Mouse (Mus musculus): ENCODE data around the gene Rgs4.

Gene Rgs4

DNA sequence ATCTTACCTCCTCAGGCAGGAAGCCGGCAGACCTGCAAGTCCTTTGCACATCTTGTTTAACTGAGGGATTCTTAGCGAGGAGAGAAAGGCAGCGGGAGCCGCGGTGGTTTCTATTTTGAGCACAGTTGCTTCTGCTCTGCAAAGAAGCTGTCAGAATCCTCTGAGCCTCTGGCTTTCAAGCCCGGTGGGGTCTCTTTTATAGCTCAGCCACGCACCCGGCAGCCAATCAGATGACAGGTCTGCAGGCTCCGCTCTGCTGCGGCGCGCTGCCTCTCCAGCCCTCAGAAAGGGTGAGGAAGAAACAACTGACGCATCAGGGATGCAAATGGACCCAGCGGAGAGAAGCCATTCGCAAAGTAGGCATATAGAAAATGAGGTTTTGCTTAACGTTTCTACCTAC lies at the start of gene Rgs4:
Gene Rgs4 (minus strand): TSS at position 170 of the 400 bp plus-strand sequence.
- DNase-seq (ENCODE audit: low read depth, low spot score), result peak; percentile 35

DNA sequence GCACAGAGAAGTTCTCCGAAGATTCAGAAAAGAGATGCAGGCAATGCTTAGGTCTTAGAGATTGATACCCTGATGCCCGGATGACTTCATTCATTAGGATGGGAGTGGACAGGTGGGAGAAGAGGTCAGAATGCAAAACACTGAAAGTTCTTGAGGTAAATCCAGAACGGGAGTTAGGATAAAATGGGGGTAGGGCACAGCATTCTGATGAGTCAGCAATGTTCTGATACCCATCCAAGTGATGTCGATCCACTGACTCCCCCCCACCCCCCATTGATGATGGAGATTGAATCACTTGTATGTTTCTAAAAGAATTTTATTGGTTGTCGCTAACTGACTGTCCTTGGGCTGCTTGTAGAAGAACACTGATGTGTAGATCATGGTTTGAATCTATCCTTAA lies 45.0 kb upstream of the Rgs4 start:
- no peak for DNase-seq (ENCODE audit: low read depth, low spot score)

DNA sequence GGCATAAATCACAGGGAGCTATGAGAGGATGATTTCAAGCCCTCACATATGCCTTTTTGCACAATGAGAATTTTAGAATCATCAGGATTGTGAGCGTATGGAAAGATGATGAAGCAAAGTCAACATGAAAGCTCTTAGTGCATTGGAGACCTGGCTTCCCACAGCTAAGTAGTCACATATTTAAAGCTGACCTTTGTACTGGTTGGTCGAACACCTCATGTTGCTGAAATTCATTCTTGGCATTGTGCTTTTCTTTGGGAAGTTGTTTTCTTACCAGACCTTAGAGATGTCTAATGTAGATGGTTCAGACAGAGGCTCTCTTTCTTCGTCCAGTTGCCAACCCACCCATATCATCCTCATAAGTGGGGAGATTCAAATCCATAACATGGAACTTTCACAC lies 38.5 kb upstream of the Rgs4 start:
- DNase-seq (ENCODE audit: low read depth, low spot score), result no peak

DNA sequence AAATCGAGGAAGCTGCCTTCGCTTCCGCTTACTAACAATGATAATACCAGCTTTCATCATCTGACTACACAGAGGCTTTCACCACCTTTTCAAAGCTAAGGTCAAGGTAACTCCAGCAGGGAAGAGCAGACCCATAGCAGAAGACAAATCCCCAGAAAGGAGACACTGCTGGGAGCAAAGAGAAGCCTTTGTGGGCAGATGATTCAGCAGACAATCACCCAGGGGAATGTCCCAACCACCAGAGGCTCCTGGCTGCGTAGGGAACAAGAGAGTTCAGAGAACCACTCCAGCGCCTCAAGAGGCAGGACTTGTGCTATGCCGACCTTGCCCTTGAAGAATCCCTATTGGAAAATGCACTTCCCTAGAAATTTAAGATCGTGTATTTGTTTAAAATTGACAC lies 29.1 kb upstream of the Rgs4 start:
- DNase-seq (ENCODE audit: low read depth, low spot score), result no peak

DNA sequence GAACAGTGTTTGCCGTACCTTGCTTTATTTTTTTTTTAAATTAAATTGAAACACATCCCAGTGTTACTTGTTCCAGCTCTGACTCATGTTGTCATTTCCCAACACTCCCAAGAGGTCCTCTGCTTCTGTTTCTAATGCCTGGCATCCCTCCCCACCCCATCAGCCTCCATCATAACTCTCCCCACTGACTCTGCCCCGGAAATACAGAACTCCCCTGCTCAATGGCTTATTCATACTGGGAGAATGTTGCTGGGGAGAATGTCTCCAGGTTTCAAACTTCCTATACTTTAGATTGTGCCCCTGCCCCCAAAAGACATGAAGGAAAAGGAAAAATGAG lies 17.1 kb upstream of the Rgs4 start:
- DNase-seq (ENCODE audit: low read depth, low spot score), result no peak

- DNase-seq (ENCODE audit: low read depth, low spot score), result no peak
These were observed 16.6 kb upstream of the Rgs4 start for GRCm38 (mm10) chr1:169763858-169764618.

DNA sequence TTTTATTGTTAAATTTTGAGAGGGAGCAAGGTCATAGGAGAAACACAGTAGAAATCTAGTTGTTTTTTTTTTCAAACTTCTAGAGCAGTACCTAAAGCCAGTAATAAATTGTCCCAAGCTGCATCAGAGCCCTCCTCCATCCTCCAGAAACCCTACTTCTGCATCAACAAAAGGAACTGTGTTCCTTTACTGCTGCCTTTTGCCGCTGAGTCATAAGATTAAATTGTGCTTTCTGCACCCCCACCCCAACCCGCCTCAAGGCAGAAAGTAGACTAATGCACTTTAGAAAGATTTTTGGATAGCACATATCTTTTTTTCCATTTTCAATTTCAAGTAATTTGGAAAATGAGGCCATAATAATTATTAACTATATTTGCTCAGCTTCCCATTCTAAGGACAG lies 15.1 kb upstream of the Rgs4 start:
- no peak for DNase-seq (ENCODE audit: low read depth, low spot score)

GRCm38 (mm10) chr1:169756532-169756931 lies 9.1 kb upstream of the Rgs4 start:
- DNase-seq (ENCODE audit: low read depth, low spot score), result no peak

GRCm38 (mm10) chr1:169752395-169752794 lies 5.0 kb upstream of the Rgs4 start:
- no peak for DNase-seq (ENCODE audit: low read depth, low spot score)

DNA sequence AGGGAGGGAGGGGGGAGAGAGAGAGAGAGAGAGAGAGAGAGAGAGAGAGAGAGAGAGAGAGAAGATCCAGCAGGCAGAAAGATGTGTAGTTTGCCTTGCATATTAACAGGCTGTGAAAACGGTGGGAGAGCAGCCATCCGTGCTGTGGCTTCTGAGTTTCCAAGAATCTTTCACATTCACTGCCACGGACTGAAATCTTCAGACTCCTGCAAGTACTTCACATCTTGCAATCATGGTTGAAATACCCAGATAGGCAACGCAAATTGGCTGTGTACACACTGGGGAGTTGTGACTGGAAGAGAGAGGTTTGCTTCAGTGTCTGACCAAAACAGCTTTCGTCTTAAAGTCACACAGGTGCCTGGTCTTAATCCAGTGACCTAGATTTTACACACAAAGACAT lies 997 bp upstream of the Rgs4 start:
- no peak for DNase-seq (ENCODE audit: low read depth, low spot score)

DNA sequence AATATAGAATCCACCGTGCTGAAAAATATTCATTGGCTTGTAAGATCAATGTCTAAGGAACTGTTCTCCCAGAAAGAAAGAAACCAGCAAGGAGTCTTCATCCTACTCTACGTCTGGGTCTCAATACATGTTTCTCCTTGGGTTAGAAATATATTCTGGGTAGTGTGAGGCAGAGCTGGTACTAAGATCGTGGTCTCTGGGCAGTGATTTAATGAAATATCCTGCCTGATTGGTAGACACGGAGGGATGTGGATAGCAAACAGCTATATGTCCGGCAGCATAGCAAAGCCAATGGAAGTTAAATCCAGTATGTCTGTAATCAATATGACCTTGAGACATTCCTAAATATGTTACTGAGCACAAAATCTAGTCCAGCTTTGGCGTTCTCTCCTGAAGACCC lies 460 bp upstream of the Rgs4 start:
- DNase-seq (ENCODE audit: low read depth, low spot score), result no peak

- DNase-seq (ENCODE audit: low read depth, low spot score), result no peak
These were observed 6.3 kb downstream of the Rgs4 start for GRCm38 (mm10) chr1:169741147-169741546.

DNA sequence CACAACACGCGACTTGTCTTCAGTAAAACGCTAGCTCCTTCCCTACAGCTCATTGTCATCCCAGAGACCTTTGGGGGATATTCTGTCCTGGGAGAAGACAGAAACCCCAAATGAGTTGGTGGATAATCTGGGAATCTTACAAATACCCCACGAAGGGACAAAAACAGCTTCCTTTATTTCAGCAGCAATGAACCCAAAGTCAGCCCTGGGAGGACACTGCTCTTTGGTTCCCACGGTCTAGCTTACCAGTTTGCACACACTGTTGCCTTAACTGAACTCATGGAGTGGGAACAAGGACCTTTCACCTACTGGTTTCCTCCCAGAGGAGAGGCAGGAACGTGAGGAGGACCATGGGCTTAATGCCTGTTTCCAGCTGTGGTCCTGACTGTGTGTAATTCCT lies 10.2 kb downstream of the Rgs4 start:
- DNase-seq (ENCODE audit: low read depth, low spot score), result no peak

GRCm38 (mm10) chr1:169736139-169736538 lies 11.3 kb downstream of the Rgs4 start:
- DNase-seq (ENCODE audit: low read depth, low spot score), result no peak

GRCm38 (mm10) chr1:169730599-169731100 lies 16.8 kb downstream of the Rgs4 start:
- no peak for DNase-seq (ENCODE audit: low read depth, low spot score)

GRCm38 (mm10) chr1:169726319-169726718 lies 21.1 kb downstream of the Rgs4 start:
- DNase-seq (ENCODE audit: low read depth, low spot score), result no peak

- no peak for DNase-seq (ENCODE audit: low read depth, low spot score)
These were observed 25.6 kb downstream of the Rgs4 start for GRCm38 (mm10) chr1:169721836-169722235.

- no peak for DNase-seq (ENCODE audit: low read depth, low spot score)
These were observed 42.9 kb downstream of the Rgs4 start for GRCm38 (mm10) chr1:169704395-169705087.

DNA sequence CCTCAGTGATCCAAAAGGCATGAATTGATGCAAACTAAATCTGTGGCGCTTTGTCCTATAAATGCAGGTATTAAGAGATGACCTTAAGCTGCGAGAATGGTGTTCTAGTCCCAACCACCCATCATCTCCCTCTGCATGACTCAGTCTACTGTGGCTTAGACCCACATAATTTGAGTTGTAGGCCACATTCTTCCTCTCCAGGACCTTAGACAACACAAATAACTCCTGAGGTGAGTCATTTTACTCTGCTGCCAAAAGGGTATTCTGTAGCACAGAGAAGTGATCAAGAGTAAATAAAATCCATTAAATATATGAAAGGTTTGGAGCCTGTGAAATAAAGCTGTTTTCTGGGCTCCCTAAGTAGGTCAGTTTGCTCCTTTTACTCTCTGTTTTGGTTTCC lies 48.3 kb downstream of the Rgs4 start:
- DNase-seq (ENCODE audit: low read depth, low spot score), result no peak

DNA sequence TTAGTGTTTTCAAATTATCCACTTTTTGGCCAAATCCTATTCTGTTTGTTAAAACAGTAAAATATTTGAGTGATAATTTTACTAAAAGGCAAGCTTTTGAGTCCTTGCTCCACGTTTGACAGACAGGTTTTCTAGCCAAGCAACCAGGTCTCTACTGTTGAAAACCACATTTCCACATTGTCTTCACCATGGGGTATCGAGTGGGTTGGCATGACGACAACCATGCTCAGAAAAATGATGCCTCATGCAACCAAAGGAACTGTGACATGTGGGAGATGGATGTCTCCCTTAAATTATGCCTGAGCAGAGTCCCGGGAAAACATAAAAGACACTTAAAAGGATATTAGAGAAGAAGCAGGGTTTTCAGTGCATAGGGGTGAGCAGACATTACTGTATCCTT lies 50.2 kb downstream of the Rgs4 start:
- no peak for DNase-seq (ENCODE audit: low read depth, low spot score)

DNA sequence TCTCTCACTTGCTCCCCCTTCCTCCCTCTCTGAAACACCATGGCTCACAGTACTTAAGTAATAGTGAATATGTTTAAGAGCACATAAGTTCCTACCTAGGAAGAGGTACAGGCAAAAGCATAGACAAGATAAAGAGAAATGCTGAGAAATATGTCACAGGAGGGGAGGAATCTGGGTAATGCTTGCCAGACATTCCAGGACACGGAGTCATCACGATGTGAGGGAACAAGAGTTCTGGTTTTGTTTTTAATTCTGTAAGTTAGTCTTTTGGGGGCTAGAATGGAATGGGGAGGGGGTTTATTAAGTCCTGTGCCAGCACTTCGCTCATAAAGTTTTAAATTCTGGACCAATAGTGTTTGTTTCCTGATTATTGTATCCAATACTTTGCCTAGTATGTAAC lies 52.1 kb downstream of the Rgs4 start:
- DNase-seq (ENCODE audit: low read depth, low spot score), result no peak

DNA sequence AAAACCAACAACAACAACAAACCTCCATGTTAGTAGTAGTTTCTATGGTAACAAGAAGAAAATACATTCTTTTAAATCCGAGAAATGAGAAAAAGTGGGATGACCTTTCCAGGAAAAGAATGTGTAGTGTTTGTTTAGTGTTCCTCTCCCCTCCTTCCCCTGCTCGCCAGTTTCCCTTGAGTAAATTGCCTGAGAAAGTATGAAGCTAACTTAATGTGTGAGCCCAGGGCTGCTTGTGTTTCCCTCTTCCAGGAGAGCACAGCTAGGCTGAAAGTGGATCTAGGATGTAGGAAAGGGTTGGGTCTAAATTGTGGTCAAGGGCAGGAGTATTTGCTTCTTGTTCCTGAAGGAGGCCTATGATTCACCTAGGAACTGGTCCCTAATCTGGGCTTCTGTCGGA lies 53.9 kb downstream of the Rgs4 start:
- DNase-seq (ENCODE audit: low read depth, low spot score), result no peak

DNA sequence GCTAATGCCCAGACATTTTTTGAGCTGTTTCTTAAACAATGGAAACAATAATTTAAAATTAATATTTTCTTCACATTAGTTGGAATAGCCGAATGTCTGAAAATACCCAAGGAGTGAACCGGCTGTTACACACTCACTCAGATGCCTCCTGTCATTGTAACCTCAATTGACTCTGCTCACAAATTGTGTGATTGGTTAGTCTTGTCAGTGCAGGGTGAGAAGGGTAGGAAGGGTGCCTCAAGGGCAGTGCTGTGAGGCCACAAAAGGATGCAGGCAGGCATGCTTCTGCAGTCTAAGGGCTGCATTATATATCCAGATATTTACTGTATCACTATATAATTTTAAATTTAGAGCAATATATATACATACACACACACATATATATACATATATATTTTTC lies 54.4 kb downstream of the Rgs4 start:
- DNase-seq (ENCODE audit: low read depth, low spot score), result no peak

Measured in embryo, embryonic 11.5 days (tissue).